Mouse (Mus musculus): ENCODE results near the gene Fam241b.
"Not testable (repeated sequence)": the region's sequence is repeated elsewhere in the genome, so short reads cannot be mapped to it uniquely, and the experiment has no call there.

Fam241b gene

DNA sequence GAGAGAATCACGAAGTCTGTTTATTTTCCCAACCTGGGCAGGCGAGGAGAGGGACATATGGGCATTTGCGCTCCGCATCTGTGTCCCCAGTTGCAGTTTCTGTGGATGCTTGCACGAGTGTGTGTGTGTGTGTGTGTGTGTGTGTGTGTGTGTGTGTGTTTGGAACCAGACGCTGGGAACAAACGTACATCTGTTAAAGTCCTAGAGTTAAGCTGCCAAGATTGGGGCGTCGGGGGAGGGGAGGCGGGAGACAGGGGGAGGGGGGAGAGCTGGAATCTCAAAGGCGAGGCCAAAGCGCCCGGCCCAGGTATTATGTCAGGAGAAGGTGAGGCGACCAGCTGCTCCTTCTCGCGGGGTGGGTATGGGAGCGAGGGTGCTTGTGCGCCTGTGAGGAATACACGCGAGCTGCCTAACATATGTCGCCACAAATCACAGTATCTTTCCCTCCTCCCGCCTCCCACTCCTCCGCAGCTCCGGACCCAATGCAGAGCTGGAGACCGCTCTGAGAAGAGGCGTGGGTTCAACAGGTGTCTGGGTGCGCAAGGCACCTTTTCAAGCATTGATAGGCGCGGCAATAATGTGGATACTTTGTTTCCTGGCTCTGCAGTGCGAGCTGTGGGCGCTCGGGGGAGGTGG, 15.3 kb downstream of the Fam241b start:
- DNase-seq: no peak

DNA sequence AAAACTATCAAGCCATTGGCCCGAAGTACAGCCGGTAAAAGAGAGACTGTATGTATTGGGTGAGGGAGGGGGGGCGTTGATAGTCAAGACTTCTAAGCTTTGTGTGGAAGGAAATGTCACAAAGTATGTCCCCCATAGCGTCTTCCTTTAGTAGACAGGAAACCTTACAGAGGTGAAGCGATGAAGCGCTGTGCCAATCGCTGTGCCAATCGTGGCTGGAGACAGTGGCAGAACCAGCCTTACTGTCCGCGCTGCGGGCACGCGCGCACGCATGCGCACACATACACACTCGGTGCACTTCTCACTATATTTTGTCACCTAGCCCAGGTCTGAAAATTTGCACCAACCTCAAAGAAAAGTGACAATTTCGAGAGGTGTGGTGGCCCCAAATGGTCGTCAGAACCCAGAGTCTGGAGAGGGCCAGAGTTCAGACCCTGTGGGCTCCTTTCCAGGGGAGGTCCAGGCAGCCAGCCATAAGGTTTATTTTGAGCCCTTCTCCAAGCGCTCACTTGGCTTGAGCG, 15.9 kb downstream of the Fam241b start:
- DNase-seq: no peak

DNA sequence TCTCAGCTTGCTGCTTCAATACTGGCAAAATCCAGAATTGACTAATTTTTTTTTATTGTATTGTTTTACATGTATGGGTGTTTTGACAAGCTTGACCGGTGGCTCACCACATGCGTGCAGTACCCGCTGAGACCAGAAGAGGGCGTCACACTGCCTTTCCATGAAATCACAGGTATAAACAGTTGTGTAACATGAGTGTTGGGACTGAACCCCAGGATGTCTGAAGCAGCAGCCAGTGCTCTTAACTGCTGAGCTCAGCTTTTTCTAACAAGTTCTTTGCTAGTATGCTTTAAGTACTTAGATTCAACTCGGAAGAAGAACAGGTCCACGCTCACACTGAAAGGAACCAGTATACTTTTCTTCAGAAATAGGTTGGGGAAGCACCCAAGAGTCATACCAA, 16.6 kb downstream of the Fam241b start:
- no peak for DNase-seq

DNA sequence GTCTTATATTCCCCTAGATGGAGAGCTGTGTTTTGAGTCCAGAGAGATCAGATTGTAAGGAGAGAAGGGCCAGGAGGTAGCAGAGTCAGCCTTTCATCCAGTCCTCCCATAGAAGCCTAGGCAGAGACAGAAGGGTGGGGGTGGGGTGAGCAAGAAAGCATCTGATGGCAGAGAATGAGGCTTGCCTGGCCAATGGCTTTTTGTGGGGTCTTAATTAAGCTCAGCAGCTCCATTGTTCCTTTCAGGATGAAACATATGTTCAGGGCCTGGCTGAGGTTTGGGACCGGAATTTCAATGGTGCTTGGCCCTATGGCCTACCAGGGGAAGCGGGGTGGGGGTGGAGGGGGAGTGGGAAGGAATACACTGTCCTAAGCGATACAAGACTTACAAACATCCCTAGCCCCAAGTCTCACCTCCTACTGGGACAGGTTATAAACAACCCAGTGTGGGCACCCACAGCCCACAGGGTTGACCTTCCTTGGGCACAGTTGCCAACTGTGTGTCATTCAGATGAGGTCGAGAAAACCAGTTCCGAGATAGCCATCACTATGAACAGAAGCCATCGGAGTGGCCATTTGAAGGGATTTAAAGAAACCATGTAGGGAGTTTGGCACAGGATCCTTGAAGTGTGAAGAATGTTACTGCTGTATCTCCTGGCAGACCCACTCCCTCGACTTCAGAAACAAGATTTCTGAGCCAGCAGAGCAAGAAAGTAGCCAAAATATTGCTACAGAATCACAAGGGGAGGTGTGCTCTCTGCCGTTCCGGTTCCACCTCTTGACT, 29.7 kb downstream of the Fam241b start:
- DNase-seq: no peak

DNA sequence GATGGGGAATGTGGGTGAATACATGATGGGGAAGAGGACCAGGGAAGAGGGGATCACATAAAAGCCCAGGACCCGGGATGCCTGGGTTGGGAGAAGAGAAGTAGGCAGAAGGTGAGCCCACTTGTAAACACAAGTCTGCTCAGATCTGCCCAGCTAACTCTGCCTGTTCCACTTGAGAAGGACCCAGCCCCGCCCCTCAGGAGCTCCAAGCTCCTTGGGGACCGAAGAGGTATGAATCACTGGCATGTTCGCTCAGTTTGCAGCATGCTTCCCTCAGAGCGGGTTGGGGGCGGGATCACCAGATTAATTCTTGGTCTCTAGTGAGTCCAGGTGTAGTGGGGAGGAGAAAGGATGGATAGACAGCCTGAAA, 32.5 kb downstream of the Fam241b start:
- no peak for DNase-seq

DNA sequence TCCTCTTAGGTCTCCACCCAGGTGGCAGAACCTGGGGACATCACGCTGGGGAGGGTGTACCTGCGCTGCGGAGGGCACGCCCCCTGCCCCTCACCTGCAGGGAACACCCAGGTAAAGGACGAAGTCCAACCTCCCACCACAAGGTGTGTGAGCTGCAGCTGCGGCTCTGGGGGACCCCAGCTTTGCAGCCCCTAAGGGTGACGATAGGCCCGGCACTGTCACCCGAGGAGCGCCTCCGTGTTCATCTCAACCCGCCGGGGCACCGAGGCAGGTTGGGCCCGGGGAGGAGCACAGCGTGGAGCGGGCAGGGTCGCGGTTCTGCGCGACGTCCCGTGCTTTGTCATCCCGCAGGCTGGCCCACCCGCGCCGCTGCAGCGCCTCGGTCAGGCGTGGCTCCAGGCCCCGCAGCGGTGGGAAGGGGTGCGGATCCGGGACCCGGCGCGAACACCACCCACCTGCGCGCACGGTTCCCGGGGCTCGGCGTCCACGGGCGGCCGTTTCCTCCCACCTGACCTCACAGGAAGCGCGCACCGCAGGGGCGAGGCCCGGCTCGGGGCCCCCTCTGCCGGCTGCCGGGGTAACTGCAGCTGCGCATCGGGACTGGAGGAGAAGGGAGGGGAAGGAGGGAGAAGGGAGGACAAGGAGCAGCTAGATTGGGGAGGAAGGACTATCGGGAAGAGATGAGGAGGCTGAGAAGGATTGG, 33.1 kb downstream of the Fam241b start:
- DNase-seq: peak; percentile 93

DNA sequence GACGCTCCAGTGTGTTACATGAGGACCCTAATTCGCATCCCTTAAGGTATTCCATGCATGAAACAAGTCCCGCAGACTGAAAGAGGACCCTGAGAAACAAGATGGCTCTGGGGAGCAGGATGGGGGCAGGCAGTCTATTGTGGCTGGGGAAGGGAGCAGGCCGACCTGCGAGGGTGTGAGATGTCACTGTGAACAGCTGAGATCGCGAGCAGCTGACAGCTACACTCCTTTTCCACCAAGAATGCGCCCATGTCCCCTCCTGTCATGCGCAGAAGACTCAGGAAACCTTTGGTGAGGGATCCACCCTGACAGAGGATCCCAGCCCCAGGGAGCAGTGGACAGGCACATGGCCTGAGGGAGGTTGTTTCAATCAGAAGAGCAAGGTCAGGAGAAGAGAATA, 36.7 kb downstream of the Fam241b start:
- DNase-seq: no peak

DNA sequence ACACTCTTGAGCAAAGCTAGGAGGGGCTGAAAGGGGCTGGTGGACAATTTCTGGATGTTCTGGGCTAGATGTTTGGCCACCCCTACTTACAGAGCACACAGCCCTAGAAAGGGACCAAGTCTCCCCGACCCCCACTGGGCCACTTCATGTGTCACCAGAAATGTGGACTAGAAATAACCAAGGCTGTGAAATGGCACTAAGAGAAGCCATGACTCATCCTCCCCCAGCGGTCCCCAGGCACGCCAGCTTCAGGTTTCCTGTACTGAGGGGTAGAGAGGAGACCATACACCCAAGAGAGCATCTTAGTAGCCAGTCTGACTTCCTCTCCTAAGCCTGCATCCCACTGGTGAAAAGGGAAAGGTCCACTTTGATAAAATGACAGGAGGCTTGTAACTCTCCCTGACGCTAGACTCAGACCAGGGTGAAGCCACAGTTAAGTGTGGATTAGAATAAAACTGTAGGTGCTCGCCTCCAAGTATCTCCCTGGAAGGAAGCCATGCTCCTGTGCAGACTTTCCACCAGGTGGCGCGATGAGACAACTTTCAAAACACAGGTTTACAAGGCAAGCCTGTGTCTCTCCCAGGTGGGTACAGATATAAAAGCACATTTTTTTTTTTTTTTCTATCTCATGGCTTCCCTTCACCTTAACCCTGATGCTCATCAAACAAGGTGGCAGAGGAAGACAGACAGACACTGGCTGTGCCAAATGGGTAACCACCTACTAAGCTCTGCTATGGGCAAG, 38.7 kb downstream of the Fam241b start:
- peak; percentile 83 for DNase-seq

DNA sequence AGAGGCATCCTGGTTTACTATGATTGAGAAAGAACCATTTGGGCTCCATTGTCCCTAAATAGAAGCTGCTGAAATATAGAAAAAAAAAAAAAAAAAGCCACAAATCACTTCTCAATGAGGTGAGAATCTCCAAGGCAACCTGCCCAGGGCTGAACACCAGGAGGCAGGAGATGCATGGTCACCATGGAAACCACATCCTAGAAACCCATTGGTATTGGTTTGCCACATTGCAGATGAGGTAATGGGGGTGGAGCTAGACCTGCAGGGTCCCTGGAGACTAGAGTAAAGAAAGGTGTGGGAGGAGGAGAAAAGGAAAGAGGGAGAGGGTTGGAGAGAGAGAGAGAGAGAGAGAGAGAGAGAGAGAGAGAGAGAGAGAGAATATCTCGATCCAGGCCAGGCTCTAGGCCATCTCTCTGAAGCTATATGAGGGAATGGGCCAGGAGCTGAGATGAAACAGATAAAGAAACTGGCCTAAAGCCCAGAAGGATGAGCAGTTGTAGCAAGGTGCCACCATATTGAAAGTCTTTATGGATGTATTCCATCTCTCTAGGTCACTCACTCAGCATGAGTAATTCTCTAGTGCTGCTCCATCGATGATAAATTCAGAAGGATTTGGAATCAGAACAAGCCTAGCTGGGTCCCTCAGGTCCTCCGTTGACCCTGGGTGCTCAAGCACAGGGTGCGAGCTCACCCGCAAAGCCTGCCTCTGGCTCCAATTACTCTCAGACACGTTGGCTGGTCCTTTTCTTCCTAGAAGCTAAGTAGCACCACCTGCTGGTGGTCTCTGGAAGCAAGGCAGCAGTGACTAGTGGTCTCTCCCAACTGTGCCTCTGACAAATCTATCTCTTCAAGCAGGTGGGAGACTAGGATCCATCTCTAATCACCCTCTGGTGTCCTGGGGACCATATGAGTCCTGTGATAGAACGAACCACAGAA, 41.9 kb downstream of the Fam241b start:
- DNase-seq: peak; percentile 95

DNA sequence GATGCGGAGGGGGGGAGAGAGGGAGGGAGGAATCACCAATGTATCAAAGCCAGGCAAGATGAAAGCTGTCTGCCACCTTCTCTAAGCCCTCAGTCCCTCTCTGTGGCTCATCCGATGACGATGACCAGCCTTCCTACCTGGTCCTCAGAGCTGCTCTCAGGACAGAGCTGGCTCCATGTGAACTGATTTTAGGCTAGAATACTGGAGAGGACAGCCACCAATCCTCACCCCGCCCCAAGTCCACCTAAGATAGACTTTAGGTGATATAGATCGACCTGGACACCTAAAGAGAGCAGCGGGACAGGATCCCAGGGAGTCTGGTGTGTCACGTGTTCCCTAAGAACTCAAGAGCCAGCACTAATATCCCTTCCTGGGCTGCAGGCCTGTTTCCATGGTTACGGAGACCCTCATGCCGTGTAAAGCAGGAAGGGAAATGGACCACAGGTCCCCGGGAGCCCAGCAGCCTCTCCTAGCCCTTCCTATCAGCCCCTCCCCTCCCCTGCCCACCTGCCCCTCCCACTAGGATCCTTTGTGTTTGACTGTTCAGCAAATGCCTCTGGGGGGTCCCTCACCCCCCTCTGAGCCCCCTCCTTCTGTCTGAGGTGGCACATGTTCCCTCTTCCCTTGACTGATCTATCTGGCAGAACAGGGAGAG, 43.8 kb downstream of the Fam241b start:
- DNase-seq: no peak

DNA sequence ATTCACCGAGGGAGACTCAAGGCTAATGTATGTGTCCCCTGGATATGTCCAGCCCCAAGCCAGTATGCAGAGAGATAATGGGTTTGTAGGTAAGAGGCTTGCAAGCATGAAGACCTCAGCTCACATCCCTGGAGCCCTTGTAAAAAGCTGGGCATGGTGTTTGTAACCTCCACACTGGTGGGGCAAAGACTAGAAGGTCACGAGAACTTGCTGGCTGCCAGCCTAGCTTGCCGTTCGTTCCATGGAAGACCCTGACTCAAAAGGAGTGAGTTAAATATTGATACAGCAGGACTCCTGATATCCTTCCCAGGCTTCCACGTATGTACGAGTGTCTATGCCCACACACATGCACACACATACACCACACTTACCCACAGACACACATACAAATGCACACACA, 49.3 kb downstream of the Fam241b start:
- no peak for DNase-seq

DNA sequence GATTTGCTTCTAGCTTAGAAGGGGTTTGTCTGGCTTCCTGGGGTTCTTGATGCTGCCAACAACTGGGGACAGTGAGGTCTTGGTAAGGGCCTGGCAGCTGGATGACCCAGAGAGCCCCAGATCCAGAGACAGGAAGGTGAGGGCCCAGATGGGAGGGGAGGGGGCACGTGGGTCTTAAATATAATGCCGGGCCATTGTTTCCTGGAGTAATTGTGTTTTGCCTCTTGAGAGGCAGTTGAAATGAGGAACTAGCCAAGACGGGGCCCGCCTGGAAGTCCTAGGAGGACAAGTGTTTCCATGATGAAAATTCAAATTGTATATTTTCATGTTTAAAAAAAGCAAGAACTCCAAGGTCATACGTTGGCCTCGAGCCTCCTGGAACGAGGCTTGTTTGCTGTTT, 49.8 kb downstream of the Fam241b start:
- DNase-seq: no peak

DNA sequence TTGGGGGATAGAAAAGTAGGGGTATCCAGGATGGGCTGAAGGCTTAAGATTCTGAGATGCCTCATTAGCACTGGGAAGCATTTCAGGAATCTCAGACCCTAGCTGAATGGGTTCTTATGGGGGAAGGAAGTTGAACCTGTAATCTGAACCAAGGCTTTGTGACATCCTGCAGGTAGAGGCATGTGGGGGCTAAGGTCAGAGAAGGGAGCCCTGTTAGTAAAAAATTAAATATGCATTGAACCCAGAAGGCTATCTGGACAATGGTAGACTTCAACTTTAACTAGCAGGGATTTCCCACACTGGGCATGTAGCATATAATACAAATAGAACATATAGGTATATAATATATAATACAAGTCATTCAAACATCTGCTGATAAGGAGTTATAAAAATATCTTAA, 54.2 kb downstream of the Fam241b start:
- no peak for DNase-seq

DNA sequence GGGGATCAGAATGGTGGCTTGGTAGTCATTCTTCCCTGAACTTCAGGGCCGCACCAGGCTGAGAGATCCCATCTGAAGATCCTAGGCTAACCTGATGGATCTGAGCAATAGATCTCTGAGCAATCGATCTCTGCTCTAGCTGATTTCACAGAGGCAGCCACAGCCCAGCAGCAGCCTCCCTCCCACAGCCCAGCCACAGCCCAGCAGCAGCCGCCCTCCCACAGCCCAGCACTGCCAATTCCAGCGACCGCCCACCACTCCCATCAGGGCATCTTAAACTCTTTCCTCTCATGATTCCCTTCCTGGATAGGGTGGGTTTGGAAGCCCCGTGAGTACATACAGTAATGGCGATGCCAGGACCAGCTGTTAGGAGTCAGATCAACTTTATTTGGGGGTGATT, 54.6 kb downstream of the Fam241b start:
- no peak for DNase-seq

DNA sequence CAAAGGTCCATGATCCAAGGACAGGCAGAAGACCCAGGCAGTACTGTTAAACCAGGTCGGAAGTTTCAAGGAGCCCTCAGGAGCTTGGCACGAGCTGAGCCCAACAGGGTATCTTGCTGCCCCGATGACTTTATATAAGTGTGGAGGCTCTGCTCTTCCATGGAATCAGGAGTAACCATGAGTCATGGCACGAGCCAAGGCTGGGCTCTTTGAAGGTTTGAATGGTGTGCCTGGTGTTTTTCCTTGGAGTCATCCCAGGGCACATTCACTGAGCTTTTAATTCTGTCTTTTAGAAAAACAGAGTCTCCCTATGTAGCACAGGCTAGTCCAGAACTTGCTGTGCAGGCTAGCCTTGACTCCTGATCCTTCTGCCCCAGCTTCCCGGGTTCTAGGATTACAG, 55.3 kb downstream of the Fam241b start:
- no peak for DNase-seq

DNA sequence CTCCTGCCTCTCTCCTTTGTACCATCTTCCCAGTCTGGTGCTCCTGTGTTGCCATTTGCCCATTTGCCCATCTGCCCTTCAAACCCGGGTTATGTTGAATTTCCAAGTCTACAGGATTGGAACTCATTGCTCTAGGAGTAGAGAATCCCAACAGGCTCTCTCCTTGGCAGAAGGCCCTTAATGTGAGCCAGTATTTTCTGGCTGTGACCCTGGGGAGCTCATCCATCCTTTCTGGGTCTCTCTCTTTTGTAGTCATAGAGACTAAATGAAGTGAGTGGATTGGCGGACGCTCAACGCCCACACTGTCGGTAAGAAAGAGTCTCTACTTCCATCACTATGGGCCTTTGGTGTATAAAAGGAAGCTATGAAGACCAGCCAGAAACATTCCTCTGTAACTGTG, 56.9 kb downstream of the Fam241b start:
- no peak for DNase-seq

DNA sequence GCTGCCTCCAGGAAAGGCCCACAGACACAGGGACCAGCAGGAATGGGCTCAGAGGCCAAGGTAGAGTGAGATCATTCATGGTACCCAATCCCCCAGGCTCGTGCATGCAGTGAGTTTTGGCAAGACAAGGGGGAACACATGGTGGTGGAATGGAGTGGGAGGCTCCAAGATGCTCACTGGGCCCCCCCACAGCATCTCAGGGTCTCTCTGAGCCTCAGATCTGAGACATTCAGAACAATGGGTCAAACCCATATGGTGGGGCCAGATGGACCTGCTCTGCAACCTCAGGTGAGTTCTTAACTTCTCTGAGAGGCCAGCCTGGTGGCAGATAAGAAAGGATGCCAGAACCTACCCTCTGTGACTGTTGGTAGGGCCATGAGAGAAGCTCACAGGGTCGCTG, 57.7 kb downstream of the Fam241b start:
- DNase-seq: no peak

DNA sequence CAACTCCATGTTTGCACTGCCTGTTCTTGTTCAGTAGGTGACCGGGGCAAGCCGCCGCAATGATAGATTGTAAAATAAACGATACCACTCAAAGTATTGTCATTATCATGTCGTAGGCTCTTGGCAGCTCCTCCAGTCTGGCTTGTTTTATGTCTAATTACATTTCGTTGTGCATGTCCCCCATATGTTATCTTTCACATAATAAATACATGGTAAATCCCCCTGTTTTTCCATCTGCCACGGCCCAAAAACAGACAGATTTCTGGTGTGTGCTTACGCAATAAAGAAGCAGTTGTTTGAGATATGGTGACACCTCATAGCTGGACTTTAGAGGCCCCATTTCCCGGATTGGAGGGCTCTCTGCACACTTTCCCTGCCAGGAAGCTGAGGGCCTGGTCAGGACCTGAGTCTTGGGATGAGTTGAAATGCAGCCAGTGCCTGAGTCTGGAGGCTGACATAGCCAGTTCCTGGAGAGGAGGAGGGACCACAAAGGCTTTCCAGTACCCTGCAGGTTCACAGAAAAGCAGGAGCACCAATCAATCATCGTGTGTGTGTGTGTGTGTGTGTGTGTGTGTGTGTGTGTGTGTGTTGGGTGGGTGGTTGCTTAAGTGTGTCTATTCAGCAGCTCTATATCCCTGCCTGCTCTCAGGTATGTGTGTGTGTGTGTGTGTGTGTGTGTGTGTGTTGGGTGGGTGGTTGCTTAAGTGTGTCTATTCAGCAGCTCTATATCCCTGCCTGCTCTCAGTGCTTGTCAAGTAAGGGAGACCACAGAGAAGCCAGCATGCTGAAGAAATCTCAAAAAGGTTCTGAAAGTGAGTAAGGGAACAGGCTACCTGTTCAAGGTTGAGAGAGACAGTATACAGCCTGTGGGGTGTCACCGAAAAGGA, 67.2 kb downstream of the Fam241b start:
- no peak for DNase-seq

DNA sequence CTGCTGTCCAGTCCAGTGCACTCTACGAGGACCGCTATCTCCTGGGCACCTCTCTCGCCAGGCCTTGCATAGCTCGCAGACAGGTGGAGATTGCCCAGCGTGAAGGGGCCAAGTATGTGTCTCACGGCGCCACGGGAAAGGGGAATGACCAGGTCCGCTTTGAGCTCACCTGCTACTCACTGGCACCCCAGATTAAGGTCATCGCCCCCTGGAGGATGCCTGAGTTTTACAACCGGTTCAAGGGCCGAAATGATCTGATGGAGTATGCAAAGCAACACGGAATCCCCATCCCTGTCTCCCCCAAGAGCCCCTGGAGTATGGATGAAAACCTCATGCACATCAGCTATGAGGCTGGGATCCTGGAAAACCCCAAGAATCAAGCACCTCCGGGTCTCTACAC, 72.4 kb downstream of the Fam241b start:
- not testable (repeated sequence) for DNase-seq

DNA sequence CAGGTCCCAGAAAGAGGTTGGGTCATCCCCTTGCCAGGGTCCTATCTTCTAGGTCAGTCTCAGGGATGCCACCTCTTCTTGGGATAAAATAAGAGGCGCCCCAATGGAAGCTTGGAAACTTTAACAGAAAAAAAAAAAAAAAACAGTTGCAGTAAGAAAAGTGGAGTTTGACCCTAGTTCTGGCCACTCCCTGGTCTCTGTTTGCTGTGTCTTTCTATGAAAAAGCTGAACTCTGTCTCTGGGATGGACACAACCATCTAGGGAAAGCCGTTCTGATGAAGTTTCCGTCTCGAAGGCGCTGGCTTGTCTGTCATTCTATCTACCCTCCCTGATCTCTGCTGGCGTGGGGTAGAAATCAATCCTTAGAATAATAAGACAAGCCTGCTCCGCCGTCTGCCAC, 73.1 kb downstream of the Fam241b start:
- no peak for DNase-seq

DNA sequence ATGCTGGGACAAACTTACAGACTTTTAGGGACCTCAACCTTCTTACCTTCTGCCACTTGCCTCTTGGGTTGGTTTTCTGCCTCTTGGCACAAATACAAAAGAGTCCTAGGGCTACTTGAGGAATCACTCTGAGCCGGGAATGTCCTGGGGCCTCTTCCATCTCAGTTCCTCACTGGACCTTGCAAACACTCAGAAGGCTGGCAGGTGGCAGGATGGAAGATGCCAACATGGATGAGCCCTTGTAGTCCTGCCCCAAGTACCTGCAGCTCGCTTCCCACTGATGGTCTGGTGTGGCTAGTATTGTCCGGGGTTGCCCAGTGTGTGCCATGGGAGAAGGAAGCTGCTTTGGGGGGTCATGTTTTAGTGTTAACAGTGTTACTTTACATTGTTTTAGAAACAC, 73.8 kb downstream of the Fam241b start:
- DNase-seq: no peak
